Mouse (Mus musculus) MEL (cell line): ENCODE data around the gene Zfp553. TPM values are rescaled to one million over a fixed set of nuclear protein-coding genes. Genes with fewer than 3 reads are reported as not detected.

Source experiments
- DNase-seq: peaks from one replicate; pipeline ENCODE4 v3.0.0; 2011; ENCODE audit warnings: low read depth, low spot score
- H3K27ac ChIP-seq: 2 replicates; pipeline ENCODE4 v1.5.1; 2012; ENCODE audit warnings: low read depth, mild to moderate bottlenecking, control low read depth, low read length, moderate library complexity; ENCODE audit not compliant: control insufficient read depth
- H3K27me3 ChIP-seq, 2 experiments: fragments of 150-350 bp in 1 of 2; sonication (generic) in 1 of 2; 2 replicates each; pipeline ENCODE4 v1.6.1; 2012; ENCODE audit warnings: low read length in 2 of 2, mild to moderate bottlenecking in 2 of 2, improper control_type of control experiment in 1 of 2, moderate library complexity in 1 of 2; ENCODE audit not compliant: insufficient read depth in 2 of 2, control insufficient read depth in 1 of 2
- H3K36me3 ChIP-seq, 2 experiments: 2 replicates each; pipeline ENCODE4 v1.6.1; 2012 to 2014; ENCODE audit warnings: low read length in 2 of 2, improper control_type of control experiment in 1 of 2, inconsistent platforms in 1 of 2, mild to moderate bottlenecking in 1 of 2; ENCODE audit not compliant: insufficient read depth in 2 of 2, control insufficient read depth in 1 of 2
- H3K4me1 ChIP-seq, 2 experiments: fragments of 150-350 bp in 1 of 2; sonication (generic) in 1 of 2; 2 replicates each; pipeline ENCODE4 v1.6.1; 2012; ENCODE audit warnings: low read length in 2 of 2, improper control_type of control experiment in 1 of 2, mild to moderate bottlenecking in 1 of 2; ENCODE audit not compliant: insufficient read depth in 2 of 2, control insufficient read depth in 1 of 2
- H3K4me3 ChIP-seq, 2 experiments: fragments of 150-350 bp in 1 of 2; sonication (generic) in 1 of 2; 2 replicates each; pipeline ENCODE4 v1.5.1; 2012; ENCODE audit warnings: low read depth in 2 of 2, low read length in 2 of 2, mild to moderate bottlenecking in 2 of 2, moderate library complexity in 2 of 2, control low read depth in 1 of 2, improper control_type of control experiment in 1 of 2; ENCODE audit not compliant: control insufficient read depth in 1 of 2, insufficient read depth in 1 of 2
- H3K79me2 ChIP-seq: 2 replicates; pipeline ENCODE4 v1.6.1; 2012; ENCODE audit warnings: mild to moderate bottlenecking, low read length, moderate library complexity; ENCODE audit not compliant: control insufficient read depth, poor library complexity, insufficient read depth
- H3K9ac ChIP-seq: 2 replicates; pipeline ENCODE4 v1.6.1; 2012; ENCODE audit warnings: low read depth, mild to moderate bottlenecking, control low read depth, low read length, moderate library complexity; ENCODE audit not compliant: control insufficient read depth, poor library complexity, severe bottlenecking
- H3K9me3 ChIP-seq: fragments of 150-350 bp; sonication (generic); replicated peaks from 2 replicates; pipeline ENCODE4 v1.6.1; 2012; ENCODE audit warnings: mild to moderate bottlenecking, low read length, improper control_type of control experiment, moderate library complexity; ENCODE audit not compliant: insufficient read depth
- BHLHE40 ChIP-seq: IDR thresholded peaks from 2 replicates; pipeline ENCODE4 v1.6.1; 2012; ENCODE audit warnings: low read depth, mild to moderate bottlenecking, inconsistent platforms, low read length, improper control_type of control experiment, borderline replicate concordance
- CHD1 ChIP-seq: IDR thresholded peaks from 2 replicates; pipeline ENCODE4 v1.6.1; 2012; ENCODE audit warnings: low read depth, mild to moderate bottlenecking, inconsistent platforms, low read length, improper control_type of control experiment
- CTCF ChIP-seq, 3 experiments: IDR thresholded peaks in 2 of 3; conservative IDR thresholded peaks in 1 of 3; 2 replicates each; pipeline ENCODE4 v1.5.1; 2011 to 2012; ENCODE audit warnings: low read length in 3 of 3, low read depth in 2 of 3, mild to moderate bottlenecking in 2 of 3, improper control_type of control experiment in 1 of 3, inconsistent platforms in 1 of 3, mixed read lengths in 1 of 3, moderate library complexity in 1 of 3; ENCODE audit not compliant: control insufficient read depth in 1 of 3, insufficient read depth in 1 of 3, poor library complexity in 1 of 3, severe bottlenecking in 1 of 3
- E2F4 ChIP-seq: IDR thresholded peaks from 2 replicates; pipeline ENCODE4 v1.6.1; 2011; ENCODE audit warnings: low read depth, low read length, improper control_type of control experiment, borderline replicate concordance
- EP300 ChIP-seq, 2 experiments: IDR thresholded peaks; 2 replicates each; pipeline ENCODE4 v1.6.1; 2011; ENCODE audit warnings: improper control_type of control experiment in 2 of 2, low read length in 2 of 2, low read depth in 1 of 2, mild to moderate bottlenecking in 1 of 2
- ETS1 ChIP-seq: IDR thresholded peaks from 2 replicates; pipeline ENCODE4 v1.6.1; 2012; ENCODE audit warnings: low read depth, mild to moderate bottlenecking, inconsistent platforms, low read length, improper control_type of control experiment, moderate library complexity
- GABPA ChIP-seq: IDR thresholded peaks from 2 replicates; pipeline ENCODE4 v1.6.1; 2012; ENCODE audit warnings: low read depth, mild to moderate bottlenecking, inconsistent platforms, low read length, improper control_type of control experiment, moderate library complexity
- GATA1 ChIP-seq: IDR thresholded peaks from 2 replicates; pipeline ENCODE4 v1.6.1; 2011; ENCODE audit warnings: low read depth, low read length, improper control_type of control experiment
- KAT2A ChIP-seq: conservative IDR thresholded peaks from 2 replicates; pipeline ENCODE4 v1.6.1; 2012; ENCODE audit warnings: low read depth, low read length, improper control_type of control experiment, inconsistent platforms
- MAFK ChIP-seq: IDR thresholded peaks from 2 replicates; pipeline ENCODE4 v1.6.1; 2011; ENCODE audit warnings: low read depth, mild to moderate bottlenecking, low read length, improper control_type of control experiment, borderline replicate concordance
- MAX ChIP-seq: IDR thresholded peaks from 2 replicates; pipeline ENCODE4 v1.6.1; 2011; ENCODE audit warnings: low read length, improper control_type of control experiment
- MEF2A ChIP-seq: IDR thresholded peaks from 2 replicates; pipeline ENCODE4 v1.6.1; 2014; ENCODE audit warnings: low read depth, mild to moderate bottlenecking, inconsistent platforms, low read length, improper control_type of control experiment; ENCODE audit not compliant: poor library complexity, insufficient replicate concordance, severe bottlenecking; ENCODE audit errors: extremely low read depth
- MXI1 ChIP-seq: IDR thresholded peaks from 2 replicates; pipeline ENCODE4 v1.6.1; 2011; ENCODE audit warnings: mild to moderate bottlenecking, low read depth, low read length, improper control_type of control experiment
- MYB ChIP-seq: IDR thresholded peaks from 2 replicates; pipeline ENCODE4 v1.6.1; 2011; ENCODE audit warnings: mild to moderate bottlenecking, low read depth, low read length, improper control_type of control experiment
- NRF1 ChIP-seq: IDR thresholded peaks from 2 replicates; pipeline ENCODE4 v1.6.1; 2014; ENCODE audit warnings: low read depth, mild to moderate bottlenecking, inconsistent platforms, low read length, improper control_type of control experiment, moderate library complexity; ENCODE audit not compliant: poor library complexity, insufficient read depth, severe bottlenecking
- POLR2AphosphoS2 ChIP-seq: IDR thresholded peaks from 2 replicates; pipeline ENCODE4 v1.6.1; 2011; ENCODE audit warnings: low read length, improper control_type of control experiment
- POLR2AphosphoS5 ChIP-seq: IDR thresholded peaks from 2 replicates; pipeline ENCODE4 v1.6.1; 2012; ENCODE audit warnings: low read depth, borderline replicate concordance, mild to moderate bottlenecking, inconsistent platforms, low read length, moderate library complexity, mixed read lengths
- RCOR1 ChIP-seq: IDR thresholded peaks from 2 replicates; pipeline ENCODE4 v1.6.1; 2012; ENCODE audit warnings: low read depth, mild to moderate bottlenecking, inconsistent platforms, low read length, improper control_type of control experiment
- SMC3 ChIP-seq: IDR thresholded peaks from 2 replicates; pipeline ENCODE4 v1.6.1; 2011; ENCODE audit warnings: low read depth, low read length, improper control_type of control experiment
- TAL1 ChIP-seq: IDR thresholded peaks from 2 replicates; pipeline ENCODE4 v1.6.1; 2012; ENCODE audit warnings: mild to moderate bottlenecking, inconsistent platforms, low read length, moderate library complexity, mixed read lengths
- TCF12 ChIP-seq: IDR thresholded peaks from 2 replicates; pipeline ENCODE4 v1.6.1; 2014; ENCODE audit warnings: low read depth, mild to moderate bottlenecking, inconsistent platforms, low read length, improper control_type of control experiment, moderate library complexity
- ZC3H11A ChIP-seq: IDR thresholded peaks from 2 replicates; pipeline ENCODE4 v1.6.1; 2012; ENCODE audit warnings: low read depth, mild to moderate bottlenecking, inconsistent platforms, low read length, improper control_type of control experiment
- ZNF384 ChIP-seq: IDR thresholded peaks from 2 replicates; pipeline ENCODE4 v1.6.1; 2012; ENCODE audit warnings: low read depth, mild to moderate bottlenecking, inconsistent platforms, low read length, improper control_type of control experiment
- polyA plus RNA-seq, 2 experiments: library from polyadenylated mRNA; stranded (reverse) in 1 of 2; unstranded in 1 of 2; fragments of >175 nt in 1 of 2; fragments of >200 nt in 1 of 2; gene quantifications; 2 replicates each; pipeline versions ENCODE4 v1.2.1 to v1.2.4; 2012; ENCODE audit warnings: low replicate concordance in 2 of 2, low read depth in 1 of 2; ENCODE audit not compliant: insufficient read length in 2 of 2, insufficient read depth in 1 of 2, missing spikeins in 1 of 2
- total RNA-seq: library from RNA; depleted of rRNA; stranded (reverse); fragments of 300-350 nt; gene quantifications from 2 replicates; pipeline ENCODE4 v1.2.3, GENCODE M21; 2012

Gene Zfp553
- total and polyA plus RNA-seq, 3 experiments = 14.6 to 19.0 TPM; not detected in 1

GRCm38 (mm10) chr7:127234777-127235176 is 1.9 kb downstream of the Zfp553 start:
- Histone ChIP-seq H3K27me3 (no peaks in the 10 kb centered on the region), H3K9me3 (no peaks in the 10 kb centered on the region), H3K9ac (no peak overlapping the region), H3K79me2 (peaks cover 37% of the 10 kb centered on the region), H3K27ac (no peak overlapping the region), H3K4me1 (peaks cover 2 to 18% of the 10 kb centered on the region in 2 experiments; a peak in 3 of 4 replicates)
- DNase-seq = no peak
- TF ChIP-seq MAX (no peak), MAFK (no peak), POLR2AphosphoS5 (no peak), KAT2A (no peak), MXI1 (no peak), GATA1 (no peak), E2F4 (no peak), GABPA (no peak), CHD1 (no peak), SMC3 (no peak), MYB (no peak), ZNF384 (no peak), ZC3H11A (no peak), TAL1 (no peak)
- TF ChIP-seq, all 39 proteins: peak for 0
- Histone ChIP-seq H3K36me3 (peaks cover 0 to 14% of the 10 kb centered on the region in 2 experiments; a peak in 3 of 4 replicates), H3K4me3 (no peak overlapping the region)

- no peak for DNase-seq
- Histone ChIP-seq H3K4me3 (peak overlapping the region; percentile 64 to 70), H3K27me3 (no peaks in the 10 kb centered on the region), H3K9me3 (no peaks in the 10 kb centered on the region), H3K79me2 (peaks cover 17% of the 10 kb centered on the region), H3K27ac (peak overlapping the region; percentile 97), H3K9ac (peak overlapping the region; percentile 92), H3K4me1 (peaks cover 4 to 14% of the 10 kb centered on the region in 2 experiments; a peak in 2 of 4 replicates), H3K36me3 (peaks cover 4 to 15% of the 10 kb centered on the region in 2 experiments)
- TF ChIP-seq TCF12 (0 out of 2 replicates have a peak, but pooled peaks have one; percentile 8), TAL1 (no peak), EP300 (IDR thresholded peaks at IDR 0.05; ENCODE audit: low read depth in 1 of 2, low read length in 2 of 2) (peak in 1 of 2 experiments; percentile 26; a peak in 1 of 4 replicates), ZC3H11A (no peak), CHD1 (0 out of 2 replicates have a peak, but pooled peaks have one; percentile 34), POLR2AphosphoS2 (no peak), RCOR1 (0 out of 2 replicates have a peak, but pooled peaks have one; percentile 7), KAT2A (no peak), MEF2A (peak; percentile 37; the same call in 1 of the 2 replicates), NRF1 (no peak), ETS1 (0 out of 2 replicates have a peak, but pooled peaks have one; percentile 7), BHLHE40 (peak; percentile 78), MAX (no peak), ZNF384 (no peak), CTCF (IDR thresholded peaks at IDR 0.05 in 2 of 3, conservative IDR thresholded peaks at IDR 0.05 in 1 of 3; ENCODE audit: control insufficient read depth in 1 of 3, insufficient read depth in 1 of 3, low read depth in 2 of 3, low read length in 3 of 3, poor library complexity in 1 of 3, severe bottlenecking in 1 of 3) (peak in 1 of 3 experiments; percentile 23; a peak in 1 of 6 replicates)
These were observed 10.6 kb downstream of the Zfp553 start for GRCm38 (mm10) chr7:127243361-127243867.
